Mouse (Mus musculus) myocyte (in vitro differentiated cells): ENCODE results near the gene Cd83. TPM values are rescaled to one million over a fixed set of nuclear protein-coding genes. Genes with fewer than 3 reads are reported as not detected.

Source experiments
- H3K27me3 ChIP-seq: one replicate; pipeline ENCODE4 v1.6.1; 2011; ENCODE audit not compliant: control insufficient read depth, insufficient read depth, insufficient read length
- H3K36me3 ChIP-seq: one replicate; pipeline ENCODE4 v1.6.1; 2011; ENCODE audit not compliant: control insufficient read depth, insufficient read depth
- H3K4me2 ChIP-seq: one replicate; pipeline ENCODE4 v1.6.1; 2011; ENCODE audit warnings: low read depth, control low read depth
- H3K4me3 ChIP-seq: one replicate; pipeline ENCODE4 v1.5.1; 2011; ENCODE audit warnings: mild to moderate bottlenecking, control low read depth, moderate library complexity
- H3K79me2 ChIP-seq: one replicate; pipeline ENCODE4 v1.6.1; 2011; ENCODE audit not compliant: control insufficient read depth, insufficient read depth
- H3ac ChIP-seq: one replicate; pipeline ENCODE4 v1.6.1; 2011; ENCODE audit not compliant: control insufficient read depth, insufficient read length
- CEBPB ChIP-seq: IDR thresholded peaks from 2 replicates; pipeline ENCODE4 v1.6.1; 2011; ENCODE audit warnings: mild to moderate bottlenecking, moderate library complexity; ENCODE audit not compliant: poor library complexity, insufficient read depth, severe bottlenecking
- E2F4 ChIP-seq: IDR thresholded peaks from one replicate; pipeline ENCODE4 v1.6.1; 2011; ENCODE audit warnings: mild to moderate bottlenecking, control low read depth, moderate library complexity; ENCODE audit not compliant: insufficient read depth
- MAX ChIP-seq: IDR thresholded peaks from one replicate; pipeline ENCODE4 v1.6.1; 2011; ENCODE audit warnings: low read depth, mild to moderate bottlenecking, control low read depth
- MYOD1 ChIP-seq, 3 experiments: IDR thresholded peaks; one replicate each; pipeline ENCODE4 v1.6.1; 2011; ENCODE audit warnings: control low read depth in 2 of 3, low read depth in 2 of 3, mild to moderate bottlenecking in 2 of 3, moderate library complexity in 1 of 3; ENCODE audit not compliant: insufficient read length in 2 of 3, control insufficient read depth in 1 of 3
- MYOG ChIP-seq, 3 experiments: IDR thresholded peaks; one replicate each; pipeline ENCODE4 v1.6.1; 2011; ENCODE audit warnings: control low read depth in 2 of 3, low read depth in 2 of 3, mild to moderate bottlenecking in 2 of 3; ENCODE audit not compliant: insufficient read length in 2 of 3, control insufficient read depth in 1 of 3, insufficient read depth in 1 of 3
- POLR2A ChIP-seq: IDR thresholded peaks from one replicate; pipeline ENCODE4 v1.6.1; 2011; ENCODE audit warnings: low read depth, mild to moderate bottlenecking, control low read depth, moderate library complexity; ENCODE audit not compliant: insufficient read length
- POLR2AphosphoS2 ChIP-seq: IDR thresholded peaks from one replicate; pipeline ENCODE4 v1.6.1; 2011; ENCODE audit warnings: low read depth, control low read depth; ENCODE audit not compliant: insufficient read length
- REST ChIP-seq: IDR thresholded peaks from one replicate; pipeline ENCODE4 v1.6.1; 2011; ENCODE audit warnings: mild to moderate bottlenecking, control low read depth, moderate library complexity; ENCODE audit not compliant: insufficient read depth, insufficient read length
- SRF ChIP-seq: IDR thresholded peaks from one replicate; pipeline ENCODE4 v1.6.1; 2011; ENCODE audit warnings: low read depth; ENCODE audit not compliant: control insufficient read depth, insufficient read length
- TCF12 ChIP-seq: IDR thresholded peaks from one replicate; pipeline ENCODE4 v1.6.1; 2011; ENCODE audit warnings: mild to moderate bottlenecking, control low read depth; ENCODE audit not compliant: poor library complexity, insufficient read depth, severe bottlenecking
- TCF3 ChIP-seq: IDR thresholded peaks from one replicate; pipeline ENCODE4 v1.6.1; 2011; ENCODE audit warnings: low read depth, control low read depth; ENCODE audit not compliant: insufficient read length
- USF1 ChIP-seq: IDR thresholded peaks from one replicate; pipeline ENCODE4 v1.6.1; 2011; ENCODE audit warnings: low read depth, mild to moderate bottlenecking, control low read depth, moderate library complexity
- polyA plus RNA-seq: library from polyadenylated mRNA; unstranded; fragments of >200 nt; fragmentation: generic; extraction: Trizol; gene quantifications from one replicate; pipeline ENCODE4 v1.2.1, GENCODE M21; 2012; ENCODE audit warnings: missing spikeins

The Cd83 gene
- polyA plus RNA-seq, 1 experiment, result not detected

- H3K79me2 ChIP-seq, result no peaks in the 10 kb centered on the region
- TF ChIP-seq TCF3 (no peak), MYOD1 (IDR thresholded peaks at IDR 0.05; ENCODE audit: control insufficient read depth in 1 of 3, insufficient read length in 2 of 3, low read depth in 2 of 3) (no peak), USF1 (no peak), SRF (no peak), MAX (no peak), MYOG (IDR thresholded peaks at IDR 0.05; ENCODE audit: control insufficient read depth in 1 of 3, insufficient read depth in 1 of 3, insufficient read length in 2 of 3, low read depth in 2 of 3) (no peak), E2F4 (no peak), CEBPB (no peak), POLR2AphosphoS2 (no peak), TCF12 (no peak), REST (no peak)
- H3K4me2 ChIP-seq, result no peak overlapping the region
- H3ac ChIP-seq, result no peak overlapping the region
- no peaks in the 10 kb centered on the region for H3K27me3 ChIP-seq
- no peak overlapping the region for H3K4me3 ChIP-seq
- no peaks in the 10 kb centered on the region for H3K36me3 ChIP-seq
These were observed 53.2 kb downstream of the Cd83 start for GRCm38 (mm10) chr13:43837812-43838211.

GRCm38 (mm10) chr13:43845151-43845550 lies 60.6 kb downstream of the Cd83 start:
- H3K4me3 ChIP-seq, result no peak overlapping the region
- H3K4me2 ChIP-seq, result no peak overlapping the region
- H3ac ChIP-seq, result no peak overlapping the region
- no peaks in the 10 kb centered on the region for H3K27me3 ChIP-seq
- no peaks in the 10 kb centered on the region for H3K36me3 ChIP-seq
- TF ChIP-seq E2F4, result no peak
- no peak for TF ChIP-seq MYOD1 (IDR thresholded peaks at IDR 0.05; ENCODE audit: control insufficient read depth in 1 of 3, insufficient read length in 2 of 3, low read depth in 2 of 3)
- no peak for TF ChIP-seq POLR2AphosphoS2
- no peak for TF ChIP-seq TCF12
- no peak for TF ChIP-seq TCF3
- no peak for TF ChIP-seq MAX
- TF ChIP-seq USF1, result no peak
- no peak for TF ChIP-seq POLR2A
- TF ChIP-seq MYOG (IDR thresholded peaks at IDR 0.05; ENCODE audit: control insufficient read depth in 1 of 3, insufficient read depth in 1 of 3, insufficient read length in 2 of 3, low read depth in 2 of 3), result no peak
- no peak for TF ChIP-seq SRF
- no peak for TF ChIP-seq REST
- H3K79me2 ChIP-seq, result no peaks in the 10 kb centered on the region

GRCm38 (mm10) chr13:43847186-43847585 lies 62.6 kb downstream of the Cd83 start:
- no peak overlapping the region for H3K4me2 ChIP-seq
- no peaks in the 10 kb centered on the region for H3K79me2 ChIP-seq
- H3K27me3 ChIP-seq, result no peaks in the 10 kb centered on the region
- H3K4me3 ChIP-seq, result no peak overlapping the region
- TF ChIP-seq USF1 (no peak), TCF12 (no peak), TCF3 (no peak), POLR2A (no peak)
- no peak overlapping the region for H3ac ChIP-seq
- no peaks in the 10 kb centered on the region for H3K36me3 ChIP-seq

- Histone ChIP-seq H3K4me2 (no peak overlapping the region), H3K4me3 (no peak overlapping the region), H3ac (no peak overlapping the region), H3K79me2 (no peaks in the 10 kb centered on the region), H3K27me3 (no peaks in the 10 kb centered on the region), H3K36me3 (no peaks in the 10 kb centered on the region)
- TF ChIP-seq TCF12 (no peak), POLR2A (no peak), MYOD1 (IDR thresholded peaks at IDR 0.05; ENCODE audit: control insufficient read depth in 1 of 3, insufficient read length in 2 of 3, low read depth in 2 of 3) (no peak), USF1 (no peak), TCF3 (no peak), SRF (no peak), MYOG (IDR thresholded peaks at IDR 0.05; ENCODE audit: control insufficient read depth in 1 of 3, insufficient read depth in 1 of 3, insufficient read length in 2 of 3, low read depth in 2 of 3) (no peak), E2F4 (no peak), REST (no peak), CEBPB (no peak), POLR2AphosphoS2 (no peak), MAX (no peak)
These were observed 65.2 kb downstream of the Cd83 start for GRCm38 (mm10) chr13:43849816-43850215.

GRCm38 (mm10) chr13:43851108-43851507 lies 66.5 kb downstream of the Cd83 start:
- Histone ChIP-seq H3K4me2 (no peak overlapping the region), H3K4me3 (no peak overlapping the region), H3K79me2 (no peaks in the 10 kb centered on the region), H3K27me3 (no peaks in the 10 kb centered on the region), H3ac (no peak overlapping the region), H3K36me3 (no peaks in the 10 kb centered on the region)
- no peak for TF ChIP-seq CEBPB

Other genes with a start within 250 kb of the Cd83 start
- 5.7 TPM for gene Mcur1, start 224.6 kb upstream of the Cd83 start, polyA plus RNA-seq
- gene Rnf182, start 169.1 kb upstream of the Cd83 start, polyA plus RNA-seq, result not detected